Mouse (Mus musculus) hindbrain, embryonic 16.5 days (tissue): ENCODE results near the gene Dmpk. TPM values are rescaled to one million over a fixed set of nuclear protein-coding genes. Genes with fewer than 3 reads are reported as not detected.

ENCODE experiments used
- ATAC-seq: fragments of 200-750 bp; cut with Nextera tagmentation; 2 replicates; pipeline ENCODE4 v1.8.0; 2017; ENCODE audit warnings: moderate TSS enrichment, moderate library complexity
- H3K27ac ChIP-seq: fragments of 300-500 bp; sonication (generic); 2 replicates; pipeline ENCODE4 v1.5.1; 2014; ENCODE audit warnings: low read depth, mild to moderate bottlenecking, control low read depth, low read length, moderate library complexity
- H3K27me3 ChIP-seq: fragments of 300-500 bp; sonication (generic); replicated peaks from 2 replicates; pipeline ENCODE4 v1.6.1; 2014; ENCODE audit warnings: low read length; ENCODE audit not compliant: control insufficient read depth, insufficient read depth
- H3K36me3 ChIP-seq: fragments of 300-500 bp; sonication (generic); 2 replicates; pipeline ENCODE4 v1.6.1; 2014; ENCODE audit warnings: mild to moderate bottlenecking, low read length, moderate library complexity, mixed read lengths; ENCODE audit not compliant: control insufficient read depth, insufficient read depth
- H3K4me1 ChIP-seq: fragments of 300-500 bp; sonication (generic); 2 replicates; pipeline ENCODE4 v1.6.1; 2014; ENCODE audit warnings: low read depth, low read length; ENCODE audit not compliant: control insufficient read depth, insufficient read depth
- H3K4me2 ChIP-seq: fragments of 300-500 bp; sonication (generic); 2 replicates; pipeline ENCODE4 v1.6.1; 2014; ENCODE audit warnings: mild to moderate bottlenecking, low read length, control low read depth, moderate library complexity
- H3K4me3 ChIP-seq: fragments of 300-500 bp; sonication (generic); 2 replicates; pipeline ENCODE4 v1.5.1; 2014; ENCODE audit warnings: mild to moderate bottlenecking, low read length, control low read depth, moderate library complexity
- H3K9ac ChIP-seq: fragments of 300-500 bp; sonication (generic); 2 replicates; pipeline ENCODE4 v1.6.1; 2014; ENCODE audit warnings: low read depth, mild to moderate bottlenecking, control low read depth, low read length, moderate library complexity
- H3K9me3 ChIP-seq: fragments of 300-500 bp; sonication (generic); 2 replicates; pipeline ENCODE4 v1.6.1; 2014; ENCODE audit warnings: mild to moderate bottlenecking, low read length, moderate library complexity; ENCODE audit not compliant: control insufficient read depth
- WGBS: fragments of 180-500 bp; shearing (Covaris S2); extraction: QIAGEN DNeasy Blood & Tissue Kit; methylation state at CpG from one replicate; pipeline ENCODE4 v1.1.7; 2014; 5-methylcytosine and 5-hydroxymethylcytosine counted together
- polyA plus RNA-seq: library from polyadenylated mRNA; unstranded; fragments of >200 nt; fragmentation: Nextera tagmentation; extraction: Ambion mirVana; gene quantifications from 2 replicates; pipeline ENCODE4 v1.2.1, GENCODE M21; 2015

The Dmpk gene
- polyA plus RNA-seq, 1 experiment from 2014 or later, result 8.0 TPM

DNA sequence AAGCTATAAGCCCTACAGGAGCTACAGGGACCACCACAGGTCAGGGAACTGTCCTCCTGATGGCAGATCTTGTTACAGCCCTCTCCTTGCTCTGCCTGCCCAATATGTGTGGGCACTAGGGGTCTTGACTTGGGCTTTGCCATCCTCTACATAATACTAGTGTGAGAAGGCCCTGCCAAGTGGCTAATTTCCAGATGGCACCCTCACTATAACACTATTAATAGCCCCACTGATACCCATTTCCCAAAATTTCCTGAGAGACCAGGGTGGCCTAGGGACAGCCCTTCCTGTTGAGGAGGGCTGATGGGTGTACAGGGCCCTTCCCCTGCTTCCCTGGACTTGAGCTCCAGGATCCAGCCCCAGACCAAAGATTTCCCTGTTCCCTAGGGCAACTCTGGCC is 14.2 kb downstream of the Dmpk start:
- Histone ChIP-seq H3K4me2 (no peak overlapping the region), H3K27me3 (peaks cover 8% of the 10 kb centered on the region), H3K4me1 (peaks cover 32% of the 10 kb centered on the region), H3K4me3 (no peak overlapping the region), H3K36me3 (peaks cover 3% of the 10 kb centered on the region), H3K9ac (no peak overlapping the region), H3K9me3 (no peaks in the 10 kb centered on the region; the same call in 1 of the 2 replicates), H3K27ac (no peak overlapping the region)
- no peak for ATAC-seq

DNA sequence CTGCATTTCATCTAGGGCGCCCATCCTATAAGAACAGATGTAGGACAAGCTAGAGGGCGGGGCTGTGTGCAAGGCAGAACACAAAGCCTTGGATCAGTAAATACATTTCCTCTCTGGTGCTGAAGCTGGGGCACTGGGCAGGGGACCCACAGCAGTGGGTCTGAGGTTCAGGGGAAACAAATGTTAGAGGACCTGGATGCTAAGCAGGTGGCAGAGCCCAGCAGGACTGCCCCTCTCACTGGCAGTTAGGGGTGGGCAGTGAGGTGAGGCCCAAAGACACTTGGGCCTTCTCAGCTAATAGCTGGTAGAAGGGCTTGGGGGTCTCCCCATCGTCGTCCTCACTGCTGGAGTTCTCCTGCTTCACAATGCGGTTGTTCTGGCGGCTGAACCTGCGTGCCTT is 15.2 kb downstream of the Dmpk start:
- no peak for ATAC-seq
- 54% methylated on average over 6 of the region's 7 CpGs for WGBS
- Histone ChIP-seq H3K27me3 (peaks cover 8% of the 10 kb centered on the region), H3K4me3 (no peak overlapping the region), H3K27ac (no peak overlapping the region), H3K36me3 (peaks cover 8% of the 10 kb centered on the region), H3K4me1 (peaks cover 25% of the 10 kb centered on the region), H3K9ac (no peak overlapping the region), H3K4me2 (no peak overlapping the region), H3K9me3 (no peaks in the 10 kb centered on the region; the same call in 1 of the 2 replicates)

DNA sequence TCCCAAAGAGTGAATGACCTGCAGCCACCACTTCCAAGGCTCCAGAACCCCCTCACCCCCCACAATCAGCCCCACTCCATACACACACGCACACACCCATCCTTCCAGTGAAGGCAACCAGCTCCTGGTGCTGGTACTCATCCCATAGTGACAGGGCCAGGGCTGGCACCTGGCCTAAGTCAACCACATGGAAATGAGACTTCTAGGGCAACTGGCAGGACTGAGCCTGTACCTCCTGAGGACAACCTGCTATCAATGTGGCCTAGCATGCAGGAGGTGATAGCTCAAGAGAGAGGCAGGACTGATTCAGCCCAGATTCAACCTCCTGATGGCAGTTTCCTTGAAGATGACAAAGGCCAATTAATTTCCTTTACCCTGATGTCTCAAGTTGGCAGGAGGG is 16.6 kb downstream of the Dmpk start:
- peaks cover 8% of the 10 kb centered on the region for H3K36me3 ChIP-seq
- WGBS, result 86% methylated on average over 1 of the region's 1 CpGs

DNA sequence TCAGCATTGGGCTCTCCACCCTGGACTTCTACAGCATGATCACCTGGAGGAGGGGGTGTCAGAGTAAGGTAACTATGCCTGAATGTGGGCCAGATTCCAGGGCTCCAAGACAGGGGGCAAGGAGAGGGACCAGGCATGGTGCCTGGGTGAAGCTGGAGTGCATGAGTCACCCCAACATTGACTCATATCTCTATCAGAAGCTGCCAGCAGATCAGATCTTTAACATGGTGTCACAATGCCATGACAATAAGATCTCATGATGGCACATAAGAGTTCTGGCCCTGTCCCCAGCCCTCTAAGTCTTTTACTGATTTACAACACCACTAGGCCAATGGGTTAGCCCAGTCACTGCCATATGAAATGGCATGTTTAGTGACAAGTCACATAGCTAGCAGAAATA is 20.1 kb downstream of the Dmpk start:
- no peak for ATAC-seq
- Histone ChIP-seq H3K36me3 (peaks cover 8% of the 10 kb centered on the region), H3K27me3 (no peaks in the 10 kb centered on the region), H3K27ac (no peak overlapping the region), H3K4me2 (no peak overlapping the region), H3K4me1 (no peaks in the 10 kb centered on the region), H3K9me3 (no peaks in the 10 kb centered on the region; the same call in 1 of the 2 replicates), H3K9ac (no peak overlapping the region), H3K4me3 (no peak overlapping the region)

More for the DNA sequence above, 16.6 kb downstream of the Dmpk start:
- Histone ChIP-seq H3K4me2 (no peak overlapping the region), H3K27ac (no peak overlapping the region), H3K9me3 (no peaks in the 10 kb centered on the region; the same call in 1 of the 2 replicates), H3K4me3 (no peak overlapping the region), H3K27me3 (no peaks in the 10 kb centered on the region; the same call in none of the 2 replicates), H3K9ac (no peak overlapping the region), H3K4me1 (peaks cover 11% of the 10 kb centered on the region)
- ATAC-seq, result no peak

DNA sequence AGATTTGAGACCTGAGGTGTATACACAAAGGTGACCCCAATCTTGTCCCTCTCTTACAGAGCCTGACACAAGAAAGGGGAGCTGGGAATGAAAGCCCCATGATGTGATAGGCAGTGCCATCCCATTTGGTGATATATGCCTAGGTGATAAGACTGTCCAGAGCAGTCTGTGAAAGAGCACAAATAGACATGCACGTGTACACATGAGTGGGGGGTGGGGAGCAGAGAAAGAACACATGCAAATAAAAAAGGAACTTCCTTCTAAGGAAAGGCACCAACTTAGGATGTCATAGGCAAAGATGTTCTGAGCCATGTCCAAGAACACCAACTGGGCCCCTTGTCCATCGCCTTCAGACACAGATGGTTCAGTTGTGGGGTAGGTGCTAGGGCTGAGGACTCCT is 20.8 kb downstream of the Dmpk start:
- no peak overlapping the region for H3K9ac ChIP-seq
- no peak for ATAC-seq
- peaks cover 8% of the 10 kb centered on the region for H3K36me3 ChIP-seq
- H3K4me3 ChIP-seq, result no peak overlapping the region
- H3K4me2 ChIP-seq, result no peak overlapping the region
- no peaks in the 10 kb centered on the region; the same call in 1 of the 2 replicates for H3K9me3 ChIP-seq
- H3K27ac ChIP-seq, result no peak overlapping the region
- H3K27me3 ChIP-seq, result no peaks in the 10 kb centered on the region
- WGBS, result 82% methylated on average over 2 of the region's 2 CpGs
- no peaks in the 10 kb centered on the region for H3K4me1 ChIP-seq

DNA sequence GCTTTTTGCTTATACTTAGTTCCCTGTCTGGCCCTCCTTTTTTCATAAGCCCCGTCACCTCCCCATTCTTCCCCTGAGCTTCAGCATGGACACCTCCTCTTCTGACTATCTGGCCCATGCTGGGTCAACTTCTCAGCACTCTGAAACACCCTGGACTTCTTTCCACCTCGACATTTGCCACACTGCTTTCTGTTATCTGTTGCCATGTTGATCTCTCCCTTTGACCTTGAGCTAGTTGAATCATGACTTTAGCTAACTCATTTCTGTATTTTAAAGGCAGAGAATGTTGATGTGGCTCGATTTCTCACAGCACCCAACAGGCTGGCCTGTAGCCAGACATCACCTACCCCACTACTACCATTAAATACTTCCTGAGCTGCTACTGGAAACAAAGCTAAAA is 23.8 kb downstream of the Dmpk start:
- no peak overlapping the region for H3K9ac ChIP-seq

DNA sequence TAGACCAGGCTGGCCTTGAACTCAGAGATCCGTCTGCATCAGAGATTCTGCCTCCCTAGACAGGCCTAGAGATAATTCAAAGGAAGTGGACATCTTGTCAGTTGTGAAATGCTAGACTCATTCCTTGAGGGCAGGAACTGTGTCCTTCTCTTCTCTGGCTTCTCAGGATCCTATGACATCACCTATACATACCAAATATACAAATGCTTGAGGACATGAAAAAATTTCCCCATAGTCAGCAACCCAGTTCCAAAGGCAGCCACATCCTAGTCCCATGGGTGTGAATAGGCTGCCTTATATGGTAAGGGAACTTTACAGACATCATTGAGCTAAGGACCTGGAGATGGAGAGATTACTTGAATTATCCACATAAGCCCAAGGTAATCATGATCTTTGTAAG is 25.9 kb downstream of the Dmpk start:
- whole genome bisulfite sequencing, result 82% methylated on average over 1 of the region's 1 CpGs
- H3K36me3 ChIP-seq, result no peaks in the 10 kb centered on the region

More for the DNA sequence above, 23.8 kb downstream of the Dmpk start:
- no peak overlapping the region for H3K4me3 ChIP-seq
- no peaks in the 10 kb centered on the region for H3K4me1 ChIP-seq
- H3K27ac ChIP-seq, result no peak overlapping the region
- no peak for ATAC-seq
- 64% methylated on average over 3 of the region's 3 CpGs for WGBS
- H3K4me2 ChIP-seq, result no peak overlapping the region
- H3K36me3 ChIP-seq, result peaks cover 8% of the 10 kb centered on the region
- H3K9me3 ChIP-seq, result no peaks in the 10 kb centered on the region; the same call in 1 of the 2 replicates
- no peaks in the 10 kb centered on the region; the same call in 1 of the 2 replicates for H3K27me3 ChIP-seq

DNA sequence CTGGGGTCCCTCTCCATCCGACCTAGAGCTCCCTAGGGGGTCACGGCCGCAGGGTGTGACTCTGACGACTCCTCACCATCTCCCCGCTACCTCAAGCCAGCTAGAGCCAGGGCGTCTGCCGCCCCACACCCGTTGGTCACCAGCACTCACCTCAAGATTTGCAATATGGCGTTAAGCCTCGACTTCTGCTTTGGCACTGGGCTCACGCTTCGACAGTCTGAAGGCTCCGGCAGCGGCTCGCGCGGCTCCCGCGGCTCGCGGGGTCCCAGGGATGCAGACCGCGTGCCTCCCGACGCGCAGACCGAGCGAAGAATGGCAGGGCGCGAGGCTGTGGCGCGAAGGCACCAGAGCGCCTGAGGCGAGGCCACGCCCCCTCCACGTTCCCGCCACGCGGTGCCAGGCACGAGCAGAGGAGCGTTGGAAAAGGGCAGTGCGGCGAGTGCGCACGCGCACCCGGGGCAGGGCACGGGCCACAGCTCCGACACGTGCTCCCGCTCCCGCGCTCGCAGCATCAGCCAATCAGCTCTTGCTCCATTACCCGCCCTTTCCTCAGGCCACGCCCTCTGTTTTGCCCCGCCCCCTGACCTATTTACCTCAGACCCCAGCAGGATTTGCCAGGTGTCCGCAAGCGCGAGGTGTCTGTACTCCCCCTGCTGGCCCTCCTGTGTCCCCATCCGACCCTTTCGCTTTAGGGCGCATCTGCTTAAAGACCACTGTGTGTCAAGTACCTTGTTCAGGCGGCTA is 34.6 kb downstream of the Dmpk start, which contains the start of gene Gm4969:
Gm4969 (minus strand) TSS at position 341 of the 744 bp plus-strand sequence.
- H3K27ac ChIP-seq, result peak within 1 kb of the TSS; percentile 34

More for the DNA sequence above, 25.9 kb downstream of the Dmpk start:
- H3K27me3 ChIP-seq, result no peaks in the 10 kb centered on the region; the same call in 1 of the 2 replicates
- no peaks in the 10 kb centered on the region for H3K4me1 ChIP-seq
- no peak overlapping the region for H3K4me3 ChIP-seq
- no peak overlapping the region for H3K4me2 ChIP-seq
- no peaks in the 10 kb centered on the region for H3K9me3 ChIP-seq
- no peak overlapping the region for H3K27ac ChIP-seq
- H3K9ac ChIP-seq, result no peak overlapping the region
- no peak for ATAC-seq

DNA sequence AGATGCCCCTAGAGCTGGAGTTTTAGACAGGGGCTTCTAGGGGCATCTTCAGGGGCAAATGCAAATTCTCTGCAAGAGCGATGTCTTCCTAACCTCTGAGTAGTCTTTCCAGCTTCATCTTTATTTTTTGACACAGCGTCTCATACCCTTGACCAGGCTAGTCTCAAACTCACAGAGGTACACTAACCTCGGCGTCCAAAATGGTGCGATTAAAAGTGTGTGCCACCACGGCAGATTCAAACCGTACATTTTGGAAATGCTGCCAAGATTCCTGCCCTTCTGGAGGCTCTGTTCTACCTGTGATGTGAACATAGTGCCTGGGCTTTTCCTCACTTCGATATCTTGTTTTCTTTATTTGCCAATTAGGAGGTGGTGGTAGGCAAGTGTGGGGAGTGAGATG is 35.4 kb downstream of the Dmpk start:
- Histone ChIP-seq H3K4me1 (peaks cover 20% of the 10 kb centered on the region), H3K4me2 (no peak overlapping the region), H3K36me3 (no peaks in the 10 kb centered on the region), H3K9ac (no peak overlapping the region), H3K27me3 (no peaks in the 10 kb centered on the region), H3K4me3 (no peak overlapping the region), H3K9me3 (no peaks in the 10 kb centered on the region), H3K27ac (no peak overlapping the region; the same call in 1 of the 2 replicates)
- ATAC-seq, result peak; percentile 28
- 93% methylated on average over 8 of the region's 8 CpGs for WGBS

More for the DNA sequence above, 34.6 kb downstream of the Dmpk start, which contains the start of gene Gm4969:
- no peaks in the 10 kb centered on the region for H3K27me3 ChIP-seq
- no peaks in the 10 kb centered on the region for H3K9me3 ChIP-seq
- no peaks in the 10 kb centered on the region for H3K36me3 ChIP-seq
- ATAC-seq, result peak; percentile 77
- H3K4me3 ChIP-seq, result peak within 1 kb of the TSS; percentile 42
- H3K4me1 ChIP-seq, result peaks cover 20% of the 10 kb centered on the region
- H3K4me2 ChIP-seq, result peak within 1 kb of the TSS; percentile 64
- peak within 1 kb of the TSS; percentile 60 for H3K9ac ChIP-seq
- WGBS, result 24% methylated on average over 48 of the region's 64 CpGs
